ENCODE assay signal across 26 mouse cellular contexts in the genomic region with DNA sequence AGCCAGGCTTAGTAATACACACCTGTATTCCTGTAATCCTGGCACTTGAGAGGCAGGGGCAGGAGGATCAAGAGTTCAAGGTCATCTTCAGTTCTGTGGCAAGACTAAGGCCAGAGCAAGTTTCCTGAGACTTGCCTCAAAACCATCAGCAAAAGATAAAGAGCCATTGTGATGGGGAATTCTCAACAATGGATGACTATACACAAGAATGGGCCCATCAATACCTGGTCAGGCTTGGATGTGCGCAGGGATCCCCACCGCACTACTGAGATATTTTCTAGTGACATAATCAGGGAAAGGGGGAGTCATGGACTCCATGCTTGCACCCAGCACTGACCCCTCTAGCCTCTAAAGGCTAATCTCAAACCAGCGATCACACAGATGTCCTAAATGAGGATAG.
A peak's percentile ranks its signal among the peaks of the same experiment; 100 is the strongest.
DNase-seq lines count a peak whose midpoint lies in the region; ATAC-seq and TF ChIP-seq lines count a peak whose summit lies in the region.
"Had no signal": no experiment of that assay in that cellular context is flagged by ENCODE, and none has a peak within 500 bp of the region (broad histone marks: within the 10 kb centered on the region; RNA-seq: fewer than 3 reads in every experiment).

No protein-coding gene starts in this region.

- H3K9ac ChIP-seq in ES-Bruce4 (ENCODE audit: low read depth, poor library complexity, severe bottlenecking), result no peak overlapping the region
- H3K9ac ChIP-seq in kidney, embryonic 14.5 days (ENCODE audit: low read depth, low read length), result no peak overlapping the region
- H3K9ac ChIP-seq in forebrain, embryonic 12.5 days, result no peak overlapping the region

- TF ChIP-seq POLR2A in ES-Bruce4 (IDR thresholded peaks at IDR 0.05; ENCODE audit: insufficient read depth, low read length), result no peak

- DNase-seq in ES-CJ7 (ENCODE audit: low read depth, low spot score), result peak; percentile 89
- DNase-seq in R1 (ENCODE audit: low read depth, low spot score), result peak; percentile 94
- DNase-seq in ZHBTc4 (ENCODE audit: low read depth, low spot score), result peak; percentile 81
- DNase-seq in adrenal gland, postnatal 36 days, result no peak
- no peak for DNase-seq in urinary bladder, postnatal 4 days (ENCODE audit: low spot score in 2 of 2)
- DNase-seq: adrenal gland, adult 2 months; adrenal gland, adult 8-10 months; adrenal gland, postnatal 10 days; adrenal gland, postnatal 14 days; adrenal gland, postnatal 25 days; B cell, adult 2 months; cerebellum, adult 11 months; cerebellum, adult 11-12 months; cerebellum, adult 18-20 months; cerebellum, adult 2 months; cerebellum, adult 8-10 months; cerebellum, adult 9-10 months; cerebellum, adult 9-11 months had no signal

- WGBS in kidney, embryonic 14.5 days, result 93% methylated on average over 3 of the region's 3 CpGs
- 92% methylated on average over 3 of the region's 3 CpGs for WGBS in forebrain, embryonic 12.5 days

- peak overlapping the region; percentile 63; the same call in 1 of the 2 replicates for H3K27ac ChIP-seq in ES-Bruce4 (ENCODE audit: insufficient read depth, low read length)
- no peak overlapping the region for H3K27ac ChIP-seq in kidney, embryonic 14.5 days (ENCODE audit: low read depth, low read length)
- H3K27ac ChIP-seq in forebrain, embryonic 12.5 days, result no peak overlapping the region

- TF ChIP-seq CTCF in ES-Bruce4 (IDR thresholded peaks at IDR 0.05; ENCODE audit: low read depth, low read length), result no peak

- peaks cover 51% of the 10 kb centered on the region for H3K9me3 ChIP-seq in ES-Bruce4 (replicated peaks; ENCODE audit: control insufficient read depth, insufficient read depth, low read length, poor library complexity, severe bottlenecking)
- H3K9me3 ChIP-seq in kidney, embryonic 14.5 days (ENCODE audit: control insufficient read depth, low read length), result peaks cover 11% of the 10 kb centered on the region
- peaks cover 3% of the 10 kb centered on the region; the same call in 1 of the 2 replicates for H3K9me3 ChIP-seq in forebrain, embryonic 12.5 days

- H3K36me3 ChIP-seq in ES-Bruce4 (ENCODE audit: control insufficient read depth, insufficient read depth, low read length, poor library complexity, severe bottlenecking), result no peaks in the 10 kb centered on the region; the same call in 1 of the 2 replicates
- H3K36me3 ChIP-seq in kidney, embryonic 14.5 days (ENCODE audit: control insufficient read depth, insufficient read depth, low read length), result no peaks in the 10 kb centered on the region
- no peaks in the 10 kb centered on the region for H3K36me3 ChIP-seq in forebrain, embryonic 12.5 days (replicated peaks)
- H3K36me3 ChIP-seq: G1E had no signal

- TF ChIP-seq EP300 in ES-Bruce4 (IDR thresholded peaks at IDR 0.05; ENCODE audit: insufficient read depth, low read depth, low read length), result peak; percentile 72; the same call in 1 of the 2 replicates

- H3K4me3 ChIP-seq in ES-Bruce4 (ENCODE audit: low read depth, low read length), result no peak overlapping the region
- no peak overlapping the region for H3K4me3 ChIP-seq in kidney, embryonic 14.5 days (ENCODE audit: low read length)
- no peak overlapping the region for H3K4me3 ChIP-seq in forebrain, embryonic 12.5 days (replicated peaks)

- H3K4me1 ChIP-seq in ES-Bruce4 (ENCODE audit: control insufficient read depth, insufficient read depth, low read length), result no peaks in the 10 kb centered on the region
- no peaks in the 10 kb centered on the region for H3K4me1 ChIP-seq in kidney, embryonic 14.5 days (ENCODE audit: control insufficient read depth, insufficient read depth, low read length)
- no peaks in the 10 kb centered on the region for H3K4me1 ChIP-seq in forebrain, embryonic 12.5 days

- no peak for ATAC-seq in kidney, embryonic 14.5 days (ENCODE audit: low FRiP score, low TSS enrichment)
- no peak for ATAC-seq in forebrain, embryonic 12.5 days (ENCODE audit: low FRiP score)
- ATAC-seq: activated CD4-positive, CD25-positive, alpha-beta regulatory T cell, adult 4 months; CD4-positive, CD25-positive, alpha-beta regulatory T cell, adult 4 months; Patski had no signal

- H3K4me2 ChIP-seq in kidney, embryonic 14.5 days (replicated peaks; ENCODE audit: low read depth, low read length), result no peak overlapping the region
- H3K4me2 ChIP-seq in forebrain, embryonic 12.5 days, result no peak overlapping the region

- H3K27me3 ChIP-seq in ES-Bruce4 (ENCODE audit: control insufficient read depth, insufficient read depth, low read length, poor library complexity, severe bottlenecking), result no peaks in the 10 kb centered on the region
- no peaks in the 10 kb centered on the region for H3K27me3 ChIP-seq in kidney, embryonic 14.5 days (ENCODE audit: control insufficient read depth, insufficient read depth, low read length)
- H3K27me3 ChIP-seq in forebrain, embryonic 12.5 days, result no peaks in the 10 kb centered on the region
- H3K27me3 ChIP-seq: CH12.LX, Patski had no signal

Comparison
In these comparisons a context has a peak if more than half of its experiments do, and no peak if none do; other contexts are left out.
1. DNase-seq: peak in ES-CJ7 (single experiment), R1 (single experiment) and ZHBTc4 (single experiment); none in adrenal gland, postnatal 36 days (0 of 2) and urinary bladder, postnatal 4 days (0 of 2).